Mouse (Mus musculus) heart, postnatal 0 days (tissue): ENCODE data around the gene Emid1.

Source experiments
- CTCF ChIP-seq: IDR thresholded peaks from 2 replicates; pipeline ENCODE4 v1.5.1; 2016; ENCODE audit warnings: antibody characterized with exemption, control low read depth, low read depth
- EP300 ChIP-seq: IDR thresholded peaks from 2 replicates; pipeline ENCODE4 v1.6.1; 2016; ENCODE audit warnings: antibody characterized with exemption, low read depth

DNA sequence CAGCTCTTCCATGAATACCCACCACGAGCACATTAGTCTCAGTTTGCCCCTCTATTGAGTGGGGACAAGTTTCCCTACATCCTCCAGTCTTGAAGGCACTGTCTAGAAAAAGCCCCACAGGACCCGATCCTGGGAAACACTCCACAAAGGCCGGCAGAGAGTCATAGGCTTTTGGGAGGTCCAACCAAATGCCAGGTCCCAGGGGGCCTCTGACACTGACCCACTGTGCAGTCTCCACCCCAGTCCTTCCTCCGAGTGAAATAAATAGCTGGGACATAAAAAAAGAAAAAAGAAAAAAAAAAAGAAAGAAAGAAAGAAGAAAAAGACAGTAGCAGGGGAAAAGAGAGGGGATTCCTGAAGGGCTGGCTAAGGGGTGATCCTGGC is 818 bp downstream of the Emid1 start:
- TF ChIP-seq CTCF, result no peak
- no peak for TF ChIP-seq EP300
